Mouse (Mus musculus): ENCODE measurements around the gene Ly6g6d.

GRCm38 (mm10) chr17:35083929-35084497 is 6.1 kb upstream of the Ly6g6d start:
- TF ChIP-seq GATA1 (IDR thresholded peaks at IDR 0.05; ENCODE audit: borderline replicate concordance, low read length) (no peak), FLI1 (IDR thresholded peaks at IDR 0.05; ENCODE audit: low read length) (no peak)

Measured in megakaryocyte, embryonic 14.5 days (primary cell).